Mouse (Mus musculus) stomach, postnatal 0 days (tissue): ENCODE data around the gene Ctsl.

Experiments used
- CTCF ChIP-seq: IDR thresholded peaks from 2 replicates; pipeline ENCODE4 v1.5.1; 2016; ENCODE audit warnings: antibody characterized with exemption, low read depth, mild to moderate bottlenecking, moderate library complexity
- EP300 ChIP-seq: optimal IDR thresholded peaks from 2 replicates; pipeline ENCODE3; 2016; ENCODE audit warnings: antibody characterized with exemption

DNA sequence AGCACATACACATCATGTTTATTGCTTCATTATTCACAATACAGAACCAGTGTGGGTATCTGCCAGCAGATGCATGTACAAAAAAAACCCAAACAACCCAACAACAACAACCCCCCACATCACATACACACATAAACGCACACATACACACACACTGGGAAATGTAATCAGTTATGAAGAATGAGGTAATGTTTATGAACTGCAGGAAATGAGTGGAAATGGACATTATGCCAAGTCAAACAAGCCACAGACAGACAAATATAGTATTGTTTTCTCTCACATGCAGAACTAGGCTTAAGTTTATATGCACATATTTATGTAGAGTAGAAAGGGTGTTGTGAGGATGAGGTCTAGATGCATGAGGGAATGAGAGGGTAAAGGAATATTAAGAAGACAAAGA lies 59.4 kb downstream of the Ctsl start:
- TF ChIP-seq EP300 (no peak), CTCF (no peak)
